Mouse (Mus musculus) intestine, embryonic 16.5 days (tissue): ENCODE data around the gene Fdx1l. TPM values are rescaled to one million over a fixed set of nuclear protein-coding genes. Genes with fewer than 3 reads are reported as not detected.

Experiments
- ATAC-seq: fragments of 200-750 bp; cut with Nextera tagmentation; 2 replicates; pipeline ENCODE4 v1.8.0; 2017; ENCODE audit warnings: moderate TSS enrichment, moderate library complexity
- H3K27ac ChIP-seq: fragments of 300-500 bp; sonication (generic); 2 replicates; pipeline ENCODE4 v1.5.1; 2014; ENCODE audit warnings: mild to moderate bottlenecking, low read length
- H3K27me3 ChIP-seq: fragments of 300-500 bp; sonication (generic); replicated peaks from 2 replicates; pipeline ENCODE4 v1.6.1; 2014; ENCODE audit warnings: low read length, control low read depth, mixed read lengths; ENCODE audit not compliant: control insufficient read depth, insufficient read depth
- H3K36me3 ChIP-seq: fragments of 300-500 bp; sonication (generic); 2 replicates; pipeline ENCODE4 v1.6.1; 2014; ENCODE audit warnings: low read length, control low read depth; ENCODE audit not compliant: control insufficient read depth, insufficient read depth
- H3K4me1 ChIP-seq: fragments of 300-500 bp; sonication (generic); 2 replicates; pipeline ENCODE4 v1.6.1; 2014; ENCODE audit warnings: low read length, control low read depth, mixed read lengths; ENCODE audit not compliant: control insufficient read depth, insufficient read depth
- H3K4me2 ChIP-seq: fragments of 300-500 bp; sonication (generic); 2 replicates; pipeline ENCODE4 v1.6.1; 2014; ENCODE audit warnings: low read depth, low read length, control low read depth
- H3K4me3 ChIP-seq: fragments of 300-500 bp; sonication (generic); 2 replicates; pipeline ENCODE4 v1.5.1; 2014; ENCODE audit warnings: mild to moderate bottlenecking, low read length
- H3K9ac ChIP-seq: fragments of 300-500 bp; sonication (generic); 2 replicates; pipeline ENCODE4 v1.6.1; 2014; ENCODE audit warnings: low read depth, low read length
- H3K9me3 ChIP-seq: fragments of 300-500 bp; sonication (generic); 2 replicates; pipeline ENCODE4 v1.6.1; 2016; ENCODE audit warnings: low read length, control low read depth; ENCODE audit not compliant: control insufficient read depth
- WGBS: fragments of 180-500 bp; shearing (Covaris S2); extraction: QIAGEN DNeasy Blood & Tissue Kit; methylation state at CpG from one replicate; pipeline ENCODE4 v1.1.7; 2014; 5-methylcytosine and 5-hydroxymethylcytosine counted together
- polyA plus RNA-seq: library from polyadenylated mRNA; unstranded; fragments of >200 nt; fragmentation: Nextera tagmentation; extraction: Ambion mirVana; gene quantifications from 2 replicates; pipeline ENCODE4 v1.2.1, GENCODE M21; 2015

Fdx1l gene
- 63.3 and 69.8 TPM in 2 replicates for polyA plus RNA-seq

DNA sequence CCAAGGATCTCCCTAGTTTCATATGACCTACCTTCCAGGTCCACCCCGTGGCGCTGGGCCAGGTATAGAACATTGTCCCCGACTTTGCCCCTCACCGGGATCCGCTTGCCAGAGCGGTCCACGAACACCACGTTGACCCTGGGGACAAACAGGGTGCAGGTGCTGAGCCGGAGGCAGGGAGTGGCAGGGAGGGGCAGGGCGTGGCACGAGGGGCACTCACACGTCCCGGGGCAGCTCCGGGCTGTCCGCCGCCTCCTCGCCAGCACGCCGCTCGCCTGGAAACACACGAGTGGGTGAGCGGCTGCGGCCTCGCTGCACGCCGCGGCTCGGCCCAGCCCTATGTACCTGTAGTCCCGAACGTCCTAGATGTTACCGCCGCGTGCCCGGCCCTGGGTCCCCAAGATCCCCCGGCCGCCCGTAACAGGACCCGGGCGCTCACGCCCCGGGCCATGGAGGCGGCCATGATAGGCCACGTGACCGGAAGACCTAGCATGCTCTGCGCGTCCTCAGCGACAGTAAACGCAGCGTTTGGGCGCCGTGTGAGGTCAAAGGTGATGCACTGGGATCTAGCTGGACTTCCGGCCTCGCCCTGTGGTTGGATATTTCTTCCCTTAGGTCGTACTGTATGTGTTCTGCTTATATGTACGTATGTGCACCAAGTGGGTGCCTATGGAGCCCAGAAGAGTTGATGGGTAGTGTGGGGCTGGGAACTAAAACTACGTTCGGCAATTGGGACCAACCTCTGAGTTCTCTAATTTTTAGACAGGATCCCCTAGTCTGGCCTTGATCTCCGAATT is at the start of gene Fdx1l, which contains the start of gene Gm49373:
Gene Fdx1l (minus strand): TSS at position 571 of the 797 bp plus-strand sequence.
Gene Gm49373 (minus strand): TSS at position 53 of the 797 bp plus-strand sequence.
- H3K27me3 ChIP-seq, result no peaks in the 10 kb centered on the region
- H3K9me3 ChIP-seq, result no peaks in the 10 kb centered on the region
- H3K4me1 ChIP-seq, result no peaks in the 10 kb centered on the region
- peak within 1 kb of the TSS; percentile 84 for H3K9ac ChIP-seq
- peak within 1 kb of the TSS; percentile 71 for H3K4me2 ChIP-seq
- H3K36me3 ChIP-seq, result peaks cover 15% of the 10 kb centered on the region; the same call in 1 of the 2 replicates
- peak within 1 kb of the TSS; percentile 83 for H3K27ac ChIP-seq
- peak; percentile 95 for ATAC-seq
- WGBS, result 2% methylated on average over 47 of the region's 58 CpGs
- peak within 1 kb of the TSS; percentile 79 for H3K4me3 ChIP-seq

GRCm38 (mm10) chr9:21121483-21121882 is 48.1 kb upstream of the Fdx1l start:
- peaks cover 7% of the 10 kb centered on the region; the same call in 1 of the 2 replicates for H3K36me3 ChIP-seq

GRCm38 (mm10) chr9:21117073-21117472 is 43.7 kb upstream of the Fdx1l start:
- no peak overlapping the region for H3K9ac ChIP-seq
- no peaks in the 10 kb centered on the region for H3K27me3 ChIP-seq
- H3K4me3 ChIP-seq, result no peak overlapping the region
- H3K4me1 ChIP-seq, result no peaks in the 10 kb centered on the region
- H3K4me2 ChIP-seq, result no peak overlapping the region
- ATAC-seq, result no peak
- H3K9me3 ChIP-seq, result no peaks in the 10 kb centered on the region
- 0 out of 2 replicates have a peak, but pooled peaks cover 3% of the 10 kb centered on the region for H3K36me3 ChIP-seq
- H3K27ac ChIP-seq, result no peak overlapping the region
- WGBS, result 67% methylated on average over 6 of the region's 6 CpGs

More at GRCm38 (mm10) chr9:21121483-21121882, 48.1 kb upstream of the Fdx1l start:
- Histone ChIP-seq H3K4me1 (no peaks in the 10 kb centered on the region), H3K4me2 (no peak overlapping the region), H3K4me3 (no peak overlapping the region), H3K27ac (no peak overlapping the region), H3K9me3 (no peaks in the 10 kb centered on the region), H3K27me3 (no peaks in the 10 kb centered on the region), H3K9ac (no peak overlapping the region)
- no peak for ATAC-seq
- whole genome bisulfite sequencing, result 89% methylated on average over 16 of the region's 16 CpGs

- H3K27ac ChIP-seq, result no peak overlapping the region
- 0 out of 2 replicates have a peak, but pooled peaks cover 4% of the 10 kb centered on the region for H3K4me1 ChIP-seq
- no peak for ATAC-seq
- H3K27me3 ChIP-seq, result no peaks in the 10 kb centered on the region
- H3K4me3 ChIP-seq, result no peak overlapping the region
- no peaks in the 10 kb centered on the region for H3K9me3 ChIP-seq
- WGBS, result 78% methylated on average over 8 of the region's 8 CpGs
- no peak overlapping the region for H3K9ac ChIP-seq
- no peak overlapping the region for H3K4me2 ChIP-seq
- 0 out of 2 replicates have a peak, but pooled peaks cover 3% of the 10 kb centered on the region for H3K36me3 ChIP-seq
These were observed 41.7 kb upstream of the Fdx1l start for GRCm38 (mm10) chr9:21115105-21115504.

DNA sequence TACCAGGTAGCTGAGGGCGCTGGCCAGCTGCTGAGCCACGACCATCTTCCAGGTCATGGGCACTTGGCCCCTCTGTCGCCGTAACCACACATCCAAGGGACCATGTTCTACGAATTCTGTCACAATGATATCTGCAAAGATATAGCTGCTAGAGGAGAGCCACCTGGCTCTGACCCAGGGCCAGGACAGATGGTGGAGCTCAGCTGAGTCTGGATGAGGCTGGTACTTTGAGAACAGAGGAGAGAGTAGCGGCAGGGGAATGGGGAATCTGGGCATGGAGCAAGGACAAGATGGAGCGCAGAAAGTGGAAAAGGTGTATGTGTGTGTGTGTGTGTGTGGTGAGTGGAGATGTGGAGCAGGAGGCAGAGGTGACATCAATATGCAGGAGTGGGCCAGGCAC is 40.8 kb upstream of the Fdx1l start:
- Histone ChIP-seq H3K4me3 (no peak overlapping the region), H3K9me3 (no peaks in the 10 kb centered on the region), H3K36me3 (0 out of 2 replicates have a peak, but pooled peaks cover 3% of the 10 kb centered on the region), H3K27ac (no peak overlapping the region), H3K9ac (no peak overlapping the region), H3K4me1 (0 out of 2 replicates have a peak, but pooled peaks cover 4% of the 10 kb centered on the region), H3K4me2 (no peak overlapping the region), H3K27me3 (no peaks in the 10 kb centered on the region)
- no peak for ATAC-seq
- WGBS, result 84% methylated on average over 7 of the region's 7 CpGs

- Histone ChIP-seq H3K4me2 (no peak overlapping the region), H3K36me3 (0 out of 2 replicates have a peak, but pooled peaks cover 3% of the 10 kb centered on the region), H3K27me3 (no peaks in the 10 kb centered on the region), H3K4me3 (no peak overlapping the region), H3K9ac (no peak overlapping the region), H3K9me3 (no peaks in the 10 kb centered on the region), H3K27ac (no peak overlapping the region; the same call in 1 of the 2 replicates), H3K4me1 (0 out of 2 replicates have a peak, but pooled peaks cover 4% of the 10 kb centered on the region)
- peak; percentile 77 for ATAC-seq
- WGBS, result 78% methylated on average over 6 of the region's 6 CpGs
These were observed 40.3 kb upstream of the Fdx1l start for GRCm38 (mm10) chr9:21113751-21114150.

DNA sequence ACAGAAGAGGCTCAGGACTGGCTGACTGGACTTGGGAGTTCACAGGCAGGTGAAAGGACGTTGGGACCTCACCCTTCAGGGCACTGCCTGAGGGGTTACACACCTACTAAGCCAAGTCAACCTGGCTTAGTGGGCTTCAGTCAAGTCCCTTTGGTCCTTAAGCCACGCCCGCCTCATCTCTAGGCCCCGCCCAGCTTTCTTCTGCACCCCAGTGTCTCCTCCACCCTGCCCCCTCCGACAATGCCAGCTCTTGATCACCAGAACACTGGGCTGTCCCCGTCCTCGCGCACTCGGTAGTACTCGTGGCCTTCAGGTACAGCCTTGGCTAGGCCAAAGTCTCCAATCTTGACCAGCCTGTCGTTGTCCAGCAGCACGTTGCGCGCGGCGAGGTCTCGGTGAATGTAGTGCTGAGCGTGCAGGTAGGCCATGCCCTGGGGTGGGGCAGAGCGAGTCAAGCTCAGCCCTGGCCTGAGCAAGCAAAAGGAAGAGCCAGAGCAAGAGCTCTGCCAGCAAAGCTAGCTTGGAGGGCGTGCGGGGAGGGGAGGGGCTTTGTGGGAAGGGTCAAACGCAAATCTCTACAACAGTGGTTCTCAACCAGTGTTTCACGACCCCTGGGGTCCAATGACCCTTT is 34.3 kb upstream of the Fdx1l start:
- ATAC-seq, result peak; percentile 43
- Histone ChIP-seq H3K9me3 (no peaks in the 10 kb centered on the region), H3K27ac (no peak overlapping the region), H3K4me3 (no peak overlapping the region), H3K4me2 (no peak overlapping the region), H3K27me3 (no peaks in the 10 kb centered on the region), H3K4me1 (0 out of 2 replicates have a peak, but pooled peaks cover 4% of the 10 kb centered on the region), H3K36me3 (no peaks in the 10 kb centered on the region), H3K9ac (no peak overlapping the region)
- 42% methylated on average over 23 of the region's 23 CpGs for WGBS

GRCm38 (mm10) chr9:21105760-21106564 is 32.5 kb upstream of the Fdx1l start:
- H3K36me3 ChIP-seq, result no peaks in the 10 kb centered on the region
- no peak overlapping the region for H3K4me2 ChIP-seq
- H3K9me3 ChIP-seq, result no peaks in the 10 kb centered on the region
- H3K27me3 ChIP-seq, result no peaks in the 10 kb centered on the region
- H3K4me1 ChIP-seq, result no peaks in the 10 kb centered on the region
- H3K4me3 ChIP-seq, result no peak overlapping the region
- no peak overlapping the region for H3K9ac ChIP-seq
- 72% methylated on average over 5 of the region's 5 CpGs for WGBS
- no peak overlapping the region for H3K27ac ChIP-seq
- no peak; the same call in 1 of the 2 replicates for ATAC-seq
